Mouse (Mus musculus) MEL (cell line): ENCODE measurements around the gene Gm13090. TPM values are rescaled to one million over a fixed set of nuclear protein-coding genes. Genes with fewer than 3 reads are reported as not detected.

ENCODE experiments used
- DNase-seq: peaks from one replicate; pipeline ENCODE4 v3.0.0; 2011; ENCODE audit warnings: low read depth, low spot score
- H3K27ac ChIP-seq: 2 replicates; pipeline ENCODE4 v1.5.1; 2012; ENCODE audit warnings: low read depth, mild to moderate bottlenecking, control low read depth, low read length, moderate library complexity; ENCODE audit not compliant: control insufficient read depth
- H3K27me3 ChIP-seq, 2 experiments: fragments of 150-350 bp in 1 of 2; sonication (generic) in 1 of 2; 2 replicates each; pipeline ENCODE4 v1.6.1; 2012; ENCODE audit warnings: low read length in 2 of 2, mild to moderate bottlenecking in 2 of 2, improper control_type of control experiment in 1 of 2, moderate library complexity in 1 of 2; ENCODE audit not compliant: insufficient read depth in 2 of 2, control insufficient read depth in 1 of 2
- H3K36me3 ChIP-seq, 2 experiments: 2 replicates each; pipeline ENCODE4 v1.6.1; 2012 to 2014; ENCODE audit warnings: low read length in 2 of 2, improper control_type of control experiment in 1 of 2, inconsistent platforms in 1 of 2, mild to moderate bottlenecking in 1 of 2; ENCODE audit not compliant: insufficient read depth in 2 of 2, control insufficient read depth in 1 of 2
- H3K4me1 ChIP-seq, 2 experiments: fragments of 150-350 bp in 1 of 2; sonication (generic) in 1 of 2; 2 replicates each; pipeline ENCODE4 v1.6.1; 2012; ENCODE audit warnings: low read length in 2 of 2, improper control_type of control experiment in 1 of 2, mild to moderate bottlenecking in 1 of 2; ENCODE audit not compliant: insufficient read depth in 2 of 2, control insufficient read depth in 1 of 2
- H3K4me3 ChIP-seq, 2 experiments: fragments of 150-350 bp in 1 of 2; sonication (generic) in 1 of 2; 2 replicates each; pipeline ENCODE4 v1.5.1; 2012; ENCODE audit warnings: low read depth in 2 of 2, low read length in 2 of 2, mild to moderate bottlenecking in 2 of 2, moderate library complexity in 2 of 2, control low read depth in 1 of 2, improper control_type of control experiment in 1 of 2; ENCODE audit not compliant: control insufficient read depth in 1 of 2, insufficient read depth in 1 of 2
- H3K79me2 ChIP-seq: 2 replicates; pipeline ENCODE4 v1.6.1; 2012; ENCODE audit warnings: mild to moderate bottlenecking, low read length, moderate library complexity; ENCODE audit not compliant: control insufficient read depth, poor library complexity, insufficient read depth
- H3K9ac ChIP-seq: 2 replicates; pipeline ENCODE4 v1.6.1; 2012; ENCODE audit warnings: low read depth, mild to moderate bottlenecking, control low read depth, low read length, moderate library complexity; ENCODE audit not compliant: control insufficient read depth, poor library complexity, severe bottlenecking
- H3K9me3 ChIP-seq: fragments of 150-350 bp; sonication (generic); replicated peaks from 2 replicates; pipeline ENCODE4 v1.6.1; 2012; ENCODE audit warnings: mild to moderate bottlenecking, low read length, improper control_type of control experiment, moderate library complexity; ENCODE audit not compliant: insufficient read depth
- CHD1 ChIP-seq: IDR thresholded peaks from 2 replicates; pipeline ENCODE4 v1.6.1; 2012; ENCODE audit warnings: low read depth, mild to moderate bottlenecking, inconsistent platforms, low read length, improper control_type of control experiment
- CHD2 ChIP-seq: IDR thresholded peaks from 2 replicates; pipeline ENCODE4 v1.6.1; 2011; ENCODE audit warnings: low read length, improper control_type of control experiment
- CTCF ChIP-seq, 3 experiments: IDR thresholded peaks in 2 of 3; conservative IDR thresholded peaks in 1 of 3; 2 replicates each; pipeline ENCODE4 v1.5.1; 2011 to 2012; ENCODE audit warnings: low read length in 3 of 3, low read depth in 2 of 3, mild to moderate bottlenecking in 2 of 3, improper control_type of control experiment in 1 of 3, inconsistent platforms in 1 of 3, mixed read lengths in 1 of 3, moderate library complexity in 1 of 3; ENCODE audit not compliant: control insufficient read depth in 1 of 3, insufficient read depth in 1 of 3, poor library complexity in 1 of 3, severe bottlenecking in 1 of 3
- ELF1 ChIP-seq: IDR thresholded peaks from 2 replicates; pipeline ENCODE4 v1.6.1; 2014; ENCODE audit warnings: low read depth, mild to moderate bottlenecking, inconsistent platforms, low read length, improper control_type of control experiment, moderate library complexity
- ETS1 ChIP-seq: IDR thresholded peaks from 2 replicates; pipeline ENCODE4 v1.6.1; 2012; ENCODE audit warnings: low read depth, mild to moderate bottlenecking, inconsistent platforms, low read length, improper control_type of control experiment, moderate library complexity
- GABPA ChIP-seq: IDR thresholded peaks from 2 replicates; pipeline ENCODE4 v1.6.1; 2012; ENCODE audit warnings: low read depth, mild to moderate bottlenecking, inconsistent platforms, low read length, improper control_type of control experiment, moderate library complexity
- JUND ChIP-seq: IDR thresholded peaks from 2 replicates; pipeline ENCODE4 v1.6.1; 2011; ENCODE audit warnings: low read depth, mild to moderate bottlenecking, improper control_type of control experiment, low read length
- KAT2A ChIP-seq: conservative IDR thresholded peaks from 2 replicates; pipeline ENCODE4 v1.6.1; 2012; ENCODE audit warnings: low read depth, low read length, improper control_type of control experiment, inconsistent platforms
- MAFK ChIP-seq: IDR thresholded peaks from 2 replicates; pipeline ENCODE4 v1.6.1; 2011; ENCODE audit warnings: low read depth, mild to moderate bottlenecking, low read length, improper control_type of control experiment, borderline replicate concordance
- MAX ChIP-seq: IDR thresholded peaks from 2 replicates; pipeline ENCODE4 v1.6.1; 2011; ENCODE audit warnings: low read length, improper control_type of control experiment
- MEF2A ChIP-seq: IDR thresholded peaks from 2 replicates; pipeline ENCODE4 v1.6.1; 2014; ENCODE audit warnings: low read depth, mild to moderate bottlenecking, inconsistent platforms, low read length, improper control_type of control experiment; ENCODE audit not compliant: poor library complexity, insufficient replicate concordance, severe bottlenecking; ENCODE audit errors: extremely low read depth
- MXI1 ChIP-seq: IDR thresholded peaks from 2 replicates; pipeline ENCODE4 v1.6.1; 2011; ENCODE audit warnings: mild to moderate bottlenecking, low read depth, low read length, improper control_type of control experiment
- MYB ChIP-seq: IDR thresholded peaks from 2 replicates; pipeline ENCODE4 v1.6.1; 2011; ENCODE audit warnings: mild to moderate bottlenecking, low read depth, low read length, improper control_type of control experiment
- MYC ChIP-seq: IDR thresholded peaks from 2 replicates; pipeline ENCODE4 v1.6.1; 2011; ENCODE audit warnings: low read depth, mild to moderate bottlenecking, low read length, improper control_type of control experiment, moderate library complexity
- NRF1 ChIP-seq: IDR thresholded peaks from 2 replicates; pipeline ENCODE4 v1.6.1; 2014; ENCODE audit warnings: low read depth, mild to moderate bottlenecking, inconsistent platforms, low read length, improper control_type of control experiment, moderate library complexity; ENCODE audit not compliant: poor library complexity, insufficient read depth, severe bottlenecking
- POLR2A ChIP-seq, 2 experiments: IDR thresholded peaks; 2 replicates each; pipeline ENCODE4 v1.6.1; 2011 to 2012; ENCODE audit warnings: low read length in 2 of 2, mild to moderate bottlenecking in 2 of 2, control low read depth in 1 of 2, improper control_type of control experiment in 1 of 2, low read depth in 1 of 2, moderate library complexity in 1 of 2; ENCODE audit not compliant: control insufficient read depth in 1 of 2, insufficient read depth in 1 of 2, poor library complexity in 1 of 2
- POLR2AphosphoS5 ChIP-seq: IDR thresholded peaks from 2 replicates; pipeline ENCODE4 v1.6.1; 2012; ENCODE audit warnings: low read depth, borderline replicate concordance, mild to moderate bottlenecking, inconsistent platforms, low read length, moderate library complexity, mixed read lengths
- RAD21 ChIP-seq: IDR thresholded peaks from 2 replicates; pipeline ENCODE4 v1.6.1; 2011; ENCODE audit warnings: mild to moderate bottlenecking, low read depth, low read length, improper control_type of control experiment
- RCOR1 ChIP-seq: IDR thresholded peaks from 2 replicates; pipeline ENCODE4 v1.6.1; 2012; ENCODE audit warnings: low read depth, mild to moderate bottlenecking, inconsistent platforms, low read length, improper control_type of control experiment
- SIN3A ChIP-seq: IDR thresholded peaks from 2 replicates; pipeline ENCODE4 v1.6.1; 2012; ENCODE audit warnings: low read length, improper control_type of control experiment, inconsistent platforms
- TCF12 ChIP-seq: IDR thresholded peaks from 2 replicates; pipeline ENCODE4 v1.6.1; 2014; ENCODE audit warnings: low read depth, mild to moderate bottlenecking, inconsistent platforms, low read length, improper control_type of control experiment, moderate library complexity
- UBTF ChIP-seq: IDR thresholded peaks from 2 replicates; pipeline ENCODE4 v1.6.1; 2012; ENCODE audit warnings: low read depth, mild to moderate bottlenecking, inconsistent platforms, low read length, improper control_type of control experiment, moderate library complexity, borderline replicate concordance; ENCODE audit not compliant: insufficient read depth
- USF1 ChIP-seq: IDR thresholded peaks from 2 replicates; pipeline ENCODE4 v1.6.1; 2014; ENCODE audit warnings: low read depth, mild to moderate bottlenecking, inconsistent platforms, low read length, improper control_type of control experiment, moderate library complexity
- USF2 ChIP-seq, 2 experiments: IDR thresholded peaks; 2 replicates each; pipeline ENCODE4 v1.6.1; 2011 to 2012; ENCODE audit warnings: improper control_type of control experiment in 2 of 2, low read length in 2 of 2, borderline replicate concordance in 1 of 2, inconsistent platforms in 1 of 2, low read depth in 1 of 2, mild to moderate bottlenecking in 1 of 2; ENCODE audit not compliant: insufficient read depth in 1 of 2
- ZKSCAN1 ChIP-seq: IDR thresholded peaks from 2 replicates; pipeline ENCODE4 v1.6.1; 2012; ENCODE audit warnings: low read depth, mild to moderate bottlenecking, inconsistent platforms, low read length, improper control_type of control experiment, moderate library complexity
- ZMIZ1 ChIP-seq: IDR thresholded peaks from 2 replicates; pipeline ENCODE4 v1.6.1; 2012; ENCODE audit warnings: low read depth, mild to moderate bottlenecking, inconsistent platforms, low read length, improper control_type of control experiment, moderate library complexity
- ZNF384 ChIP-seq: IDR thresholded peaks from 2 replicates; pipeline ENCODE4 v1.6.1; 2012; ENCODE audit warnings: low read depth, mild to moderate bottlenecking, inconsistent platforms, low read length, improper control_type of control experiment
- polyA plus RNA-seq, 2 experiments: library from polyadenylated mRNA; stranded (reverse) in 1 of 2; unstranded in 1 of 2; fragments of >175 nt in 1 of 2; fragments of >200 nt in 1 of 2; gene quantifications; 2 replicates each; pipeline versions ENCODE4 v1.2.1 to v1.2.4; 2012; ENCODE audit warnings: low replicate concordance in 2 of 2, low read depth in 1 of 2; ENCODE audit not compliant: insufficient read length in 2 of 2, insufficient read depth in 1 of 2, missing spikeins in 1 of 2
- total RNA-seq: library from RNA; depleted of rRNA; stranded (reverse); fragments of 300-350 nt; gene quantifications from 2 replicates; pipeline ENCODE4 v1.2.3, GENCODE M21; 2012

The Gm13090 gene
- total and polyA plus RNA-seq, 3 experiments, result not detected

DNA sequence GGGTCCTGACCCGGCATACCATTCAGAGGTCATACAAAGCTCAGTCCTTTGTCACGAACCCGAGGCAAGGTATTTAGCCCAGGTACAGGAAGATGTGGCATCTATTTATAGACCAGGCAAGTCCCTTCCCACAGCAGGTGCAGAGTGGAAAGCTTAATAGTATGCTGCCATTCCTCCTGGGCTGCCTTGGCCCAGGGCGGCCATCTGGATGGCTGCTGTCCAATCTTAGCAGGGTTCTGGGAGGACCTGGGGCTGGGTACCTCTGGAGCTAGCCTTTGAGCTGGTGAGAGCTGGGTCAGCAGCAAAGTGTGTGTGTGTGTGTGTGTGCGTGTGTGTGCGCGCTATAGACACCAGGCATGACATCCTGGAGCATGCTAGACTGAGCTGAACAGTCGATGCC lies 46.1 kb downstream of the Gm13090 start:
- no peak overlapping the region for H3K27ac ChIP-seq
- H3K4me3 ChIP-seq, result no peak overlapping the region
- H3K4me1 ChIP-seq, result no peaks in the 10 kb centered on the region
- no peaks in the 10 kb centered on the region for H3K9me3 ChIP-seq
- DNase-seq, result no peak
- H3K36me3 ChIP-seq, result no peaks in the 10 kb centered on the region
- H3K9ac ChIP-seq, result no peak overlapping the region
- TF ChIP-seq JUND, result no peak
- TF ChIP-seq KAT2A, result no peak
- TF ChIP-seq ZMIZ1, result no peak
- TF ChIP-seq TCF12, result no peak
- no peak for TF ChIP-seq MYC
- TF ChIP-seq POLR2A (IDR thresholded peaks at IDR 0.05; ENCODE audit: control insufficient read depth in 1 of 2, insufficient read depth in 1 of 2, low read depth in 1 of 2, low read length in 2 of 2, poor library complexity in 1 of 2), result no peak
- TF ChIP-seq MEF2A, result no peak
- TF ChIP-seq ELF1, result no peak
- no peak for TF ChIP-seq ZNF384
- TF ChIP-seq MAFK, result no peak
- TF ChIP-seq MYB, result no peak
- TF ChIP-seq POLR2AphosphoS5, result no peak
- no peak for TF ChIP-seq GABPA
- no peak for TF ChIP-seq SIN3A
- TF ChIP-seq RCOR1, result no peak
- no peak for TF ChIP-seq CHD1
- no peak for TF ChIP-seq ZKSCAN1
- TF ChIP-seq MXI1, result no peak
- TF ChIP-seq, all 39 proteins: peak for 0
- no peaks in the 10 kb centered on the region for H3K79me2 ChIP-seq
- no peaks in the 10 kb centered on the region for H3K27me3 ChIP-seq

DNA sequence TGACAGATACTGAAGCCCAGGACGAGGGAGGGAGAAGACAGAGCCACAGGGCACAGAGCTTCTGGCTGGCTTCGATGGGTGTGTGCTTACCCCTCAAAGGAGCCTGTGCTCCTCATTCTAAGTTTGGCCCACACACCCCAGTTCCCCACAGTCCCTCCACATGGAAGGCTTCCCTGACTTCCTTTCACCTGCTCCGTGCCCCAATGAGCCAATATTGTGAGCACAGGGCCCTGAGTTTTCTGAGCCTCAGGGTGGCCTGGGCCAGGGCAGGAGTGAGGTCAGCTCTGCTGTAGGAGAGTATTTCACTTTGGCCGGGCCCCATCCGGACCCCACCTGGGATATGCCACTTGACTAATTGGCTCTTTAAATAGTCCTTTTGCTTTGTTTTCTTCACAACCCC lies 48.3 kb downstream of the Gm13090 start:
- Histone ChIP-seq H3K4me1 (no peaks in the 10 kb centered on the region), H3K4me3 (no peak overlapping the region), H3K79me2 (no peaks in the 10 kb centered on the region), H3K36me3 (no peaks in the 10 kb centered on the region), H3K27me3 (no peaks in the 10 kb centered on the region), H3K9ac (no peak overlapping the region), H3K27ac (no peak overlapping the region), H3K9me3 (no peaks in the 10 kb centered on the region)
- TF ChIP-seq CHD2 (no peak), POLR2A (IDR thresholded peaks at IDR 0.05; ENCODE audit: control insufficient read depth in 1 of 2, insufficient read depth in 1 of 2, low read depth in 1 of 2, low read length in 2 of 2, poor library complexity in 1 of 2) (no peak), RAD21 (no peak), TCF12 (no peak), ETS1 (no peak), USF1 (no peak), ZKSCAN1 (no peak), UBTF (no peak), MYC (no peak), MAX (no peak), MXI1 (no peak), CHD1 (no peak), GABPA (no peak), USF2 (IDR thresholded peaks at IDR 0.05; ENCODE audit: borderline replicate concordance in 1 of 2, insufficient read depth in 1 of 2, low read depth in 1 of 2, low read length in 2 of 2) (no peak), ZMIZ1 (no peak), NRF1 (no peak), CTCF (IDR thresholded peaks at IDR 0.05 in 2 of 3, conservative IDR thresholded peaks at IDR 0.05 in 1 of 3; ENCODE audit: control insufficient read depth in 1 of 3, insufficient read depth in 1 of 3, low read depth in 2 of 3, low read length in 3 of 3, poor library complexity in 1 of 3, severe bottlenecking in 1 of 3) (no peak)
- no peak for DNase-seq
